Mouse (Mus musculus): ENCODE data around the gene Pbrm1.

DNA sequence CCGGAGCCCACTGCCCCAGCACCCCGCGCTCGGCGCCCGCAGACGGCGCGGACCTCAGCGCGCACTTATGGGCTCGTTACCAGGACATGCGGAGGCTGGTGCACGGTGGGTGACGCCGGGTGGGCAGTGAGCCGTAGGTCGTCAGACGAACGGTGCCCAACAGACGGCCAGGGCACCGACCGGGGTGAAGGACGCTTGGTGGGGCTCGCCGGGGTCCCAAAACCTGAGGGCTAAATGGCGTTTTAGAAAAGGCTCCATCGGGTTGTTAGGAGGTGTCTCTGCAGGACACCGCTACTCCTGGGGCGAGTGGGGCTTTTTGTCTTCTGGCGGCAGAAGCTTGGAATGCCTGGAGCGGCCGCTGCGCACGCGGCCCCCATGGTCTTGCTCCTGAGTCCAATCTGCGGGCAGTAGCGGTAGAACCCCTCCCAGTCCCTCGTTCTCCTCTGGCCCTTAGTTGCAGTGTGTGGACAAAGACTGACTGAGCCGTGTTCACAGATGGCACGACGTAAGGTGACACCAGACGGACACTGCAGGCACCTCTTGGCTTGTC is 112.4 kb downstream of the Pbrm1 start:
- TF ChIP-seq POLR2A (IDR thresholded peaks at IDR 0.05; ENCODE audit: low read depth, low read length) (no peak), CTCF (IDR thresholded peaks at IDR 0.05; ENCODE audit: extremely low read depth, insufficient read length, insufficient replicate concordance, low read depth, low read length) (no peak)

Measured in small intestine, adult 2 months (tissue).